Mouse (Mus musculus) liver, postnatal 0 days (tissue): ENCODE data around the gene Zfp827.

Experiments
- CTCF ChIP-seq: sonication (generic); IDR thresholded peaks from 2 replicates; pipeline ENCODE4 v1.5.1; 2016; ENCODE audit warnings: antibody characterized with exemption, low read depth
- EP300 ChIP-seq: IDR thresholded peaks from 2 replicates; pipeline ENCODE4 v1.6.1; 2016; ENCODE audit warnings: antibody characterized with exemption, low read depth, mild to moderate bottlenecking

- TF ChIP-seq CTCF (no peak), EP300 (peak; percentile 53; the same call in 1 of the 2 replicates)
Measured at GRCm38 (mm10) chr8:79048388-79049005, 20.3 kb downstream of the Zfp827 start.
